Mouse (Mus musculus) heart, postnatal 10 days (tissue): ENCODE data around the gene Fzd2. TPM values are rescaled to one million over a fixed set of nuclear protein-coding genes. Genes with fewer than 3 reads are reported as not detected.

Source experiments
- DNase-seq, 2 experiments: peaks; one replicate each; pipeline ENCODE4 v3.0.0; 2021
- intact Hi-C: fragments of 180-260 bp; cut with DNase I; formaldehyde crosslinking; loops from one replicate; pipeline ENCODE4 v1.15.1; 2025
- total RNA-seq, 2 experiments: library from RNA; stranded (reverse); gene quantifications; 2 replicates each; pipeline ENCODE4 v1.2.3; 2021

The Fzd2 gene
- total RNA-seq, 2 experiments from 2014 or later, result 11.1 to 15.7 TPM

DNA sequence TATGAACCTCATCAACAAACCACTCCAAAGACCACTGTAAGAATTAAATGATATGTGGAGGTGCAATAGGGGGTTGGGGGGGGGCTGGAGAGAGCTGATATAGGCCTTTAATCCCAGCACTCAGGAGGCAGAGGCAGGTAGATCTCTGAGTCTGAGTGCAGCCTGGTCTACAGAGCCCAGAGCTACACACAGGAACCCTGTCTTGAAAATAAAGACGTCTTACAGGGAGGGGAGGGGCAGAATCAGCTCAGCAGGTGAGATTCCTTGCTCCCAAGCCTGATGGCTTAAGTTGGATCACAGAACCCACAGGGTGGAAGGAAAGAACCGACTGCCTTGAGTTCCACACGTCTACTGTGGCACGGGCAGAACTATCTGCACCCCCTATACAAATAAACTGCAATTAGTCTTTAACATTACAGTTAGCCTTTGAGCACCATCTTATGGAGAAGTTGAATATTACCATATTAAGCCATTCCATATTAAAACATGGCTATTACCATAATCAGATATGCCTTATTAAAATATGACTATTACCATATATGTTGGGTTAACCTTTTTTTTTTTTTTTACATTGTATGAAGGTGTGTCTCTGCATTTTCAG, 52.2 kb downstream of the Fzd2 start:
- intact Hi-C loops, result no loop called here
- no peak for DNase-seq

DNA sequence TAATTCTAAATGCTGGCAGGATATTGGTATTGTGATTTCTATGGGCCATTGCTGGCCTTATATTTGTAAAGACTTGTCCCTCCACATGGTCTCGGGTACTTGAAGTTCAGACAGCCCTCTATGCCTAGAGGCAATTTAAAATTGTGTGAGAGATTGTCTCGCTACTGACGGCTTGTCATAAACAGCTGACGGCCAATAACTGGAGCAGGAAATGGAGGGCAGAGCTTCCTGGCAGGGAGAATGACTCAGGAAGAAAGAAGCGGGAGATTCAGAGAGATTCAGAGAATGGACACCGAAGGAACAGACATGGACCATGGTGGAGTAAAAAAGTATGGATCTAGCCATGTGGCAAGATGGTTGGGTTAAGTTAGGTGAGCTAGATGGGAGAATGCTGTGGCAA, 52.7 kb downstream of the Fzd2 start:
- intact Hi-C loops, result no loop called here
- no peak for DNase-seq

Other genes with a start within 250 kb of the Fzd2 start
- gene Slc4a1, start 238.2 kb upstream of the Fzd2 start, total RNA-seq, result 10 to 100 TPM in 1 of 2 experiments, 1 to 10 TPM in 1; 3.5 to 13.0 TPM
- gene Rundc3a, start 211.0 kb upstream of the Fzd2 start, total RNA-seq, result under 1 TPM; 0.29 to 0.32 TPM
- gene Slc25a39, start 196.4 kb upstream of the Fzd2 start, total RNA-seq, result 100 to 1,000 TPM; 155 to 156 TPM
- gene Grn, start 174.1 kb upstream of the Fzd2 start, total RNA-seq, result 100 to 1,000 TPM; 189 to 192 TPM
- gene Fam171a2, start 156.7 kb upstream of the Fzd2 start, total RNA-seq, result 10 to 100 TPM; 20.0 to 23.8 TPM
- gene Itga2b, start 134.3 kb upstream of the Fzd2 start, total RNA-seq, result 1 to 10 TPM; 2.8 to 4.6 TPM
- gene Gpatch8, start 48.0 kb upstream of the Fzd2 start, total RNA-seq, result 10 to 100 TPM; 25.2 to 28.2 TPM
- gene Gm11627, start 24.9 kb upstream of the Fzd2 start, total RNA-seq, result 1 to 10 TPM; 1.7 to 2.8 TPM
- under 1 TPM in 1 of 2 experiments, not detected in 1; 0.05 TPM for gene Meioc, start 59.3 kb downstream of the Fzd2 start, total RNA-seq
- 10 to 100 TPM; 19.7 to 22.7 TPM for gene Ccdc43, start 93.4 kb downstream of the Fzd2 start, total RNA-seq
- 1 to 10 TPM; 5.8 TPM for gene Adam11, start 157.0 kb downstream of the Fzd2 start, total RNA-seq
- 10 to 100 TPM; 57.7 to 74.8 TPM for gene Gjc1, start 215.3 kb downstream of the Fzd2 start, total RNA-seq
- gene Higd1b, start 231.5 kb downstream of the Fzd2 start, total RNA-seq, result 10 to 100 TPM; 19.0 to 23.1 TPM